ENCODE assay signal across 9 mouse cellular contexts in the genomic region with DNA sequence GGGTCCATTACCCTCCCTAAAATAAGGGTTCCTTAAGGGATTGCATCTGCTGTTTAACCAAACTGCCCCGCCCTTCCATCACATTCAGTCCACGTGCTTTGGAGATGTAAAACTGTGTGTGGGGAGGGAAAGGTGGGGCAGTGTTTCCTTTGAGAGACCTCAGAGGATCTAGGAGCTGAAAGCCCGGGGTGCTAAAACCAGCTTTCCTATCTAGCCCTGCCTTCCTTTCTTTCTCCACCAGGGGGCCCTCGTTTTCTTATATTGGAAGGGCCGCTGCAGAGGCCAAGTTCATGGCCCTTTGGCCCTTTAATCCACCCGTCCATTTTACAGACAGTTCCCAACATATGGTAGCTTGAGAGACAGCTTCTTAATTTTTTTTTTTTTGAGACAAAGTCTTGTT. TPM values are rescaled to one million over a fixed set of nuclear protein-coding genes. Genes with fewer than 3 reads are reported as not detected.
DNase-seq lines count a peak whose midpoint lies in the region; ATAC-seq and TF ChIP-seq lines count a peak whose summit lies in the region.
"Had no signal": no experiment of that assay in that cellular context is flagged by ENCODE, and none has a peak within 500 bp of the region (broad histone marks: within the 10 kb centered on the region; RNA-seq: fewer than 3 reads in every experiment).

No protein-coding gene starts in this region.

- H3K36me3 ChIP-seq in liver, embryonic 12.5 days = no peaks in the 10 kb centered on the region
- H3K36me3 ChIP-seq in embryonic facial prominence, embryonic 11.5 days (replicated peaks; ENCODE audit: control insufficient read depth, insufficient read depth, low read depth, low read length) = no peaks in the 10 kb centered on the region

- peaks cover 49% of the 10 kb centered on the region for H3K27me3 ChIP-seq in liver, embryonic 12.5 days (replicated peaks)
- peaks cover 2% of the 10 kb centered on the region; the same call in 1 of the 2 replicates for H3K27me3 ChIP-seq in embryonic facial prominence, embryonic 11.5 days (ENCODE audit: control insufficient read depth, insufficient read depth, low read length)

- H3K4me3 ChIP-seq in liver, embryonic 12.5 days = no peak overlapping the region
- no peak overlapping the region for H3K4me3 ChIP-seq in embryonic facial prominence, embryonic 11.5 days (ENCODE audit: low read depth, low read length)
- no peak overlapping the region for H3K4me3 ChIP-seq in lung, adult 2 months (replicated peaks; ENCODE audit: extremely low read depth, low read depth, low read length)
- H3K4me3 ChIP-seq: erythroblast, embryonic 14.5 days had no signal

- peaks cover 56% of the 10 kb centered on the region for H3K4me1 ChIP-seq in liver, embryonic 12.5 days
- H3K4me1 ChIP-seq in embryonic facial prominence, embryonic 11.5 days (ENCODE audit: control insufficient read depth, insufficient read depth, low read length) = peaks cover 9% of the 10 kb centered on the region
- peaks cover 7% of the 10 kb centered on the region for H3K4me1 ChIP-seq in lung, adult 2 months (ENCODE audit: control insufficient read depth, insufficient read depth, low read length)

- TF ChIP-seq CTCF in lung, adult 2 months (IDR thresholded peaks at IDR 0.05; ENCODE audit: insufficient read depth, low read length) = peak; percentile 52

- no peak for TF ChIP-seq POLR2A in lung, adult 2 months (IDR thresholded peaks at IDR 0.05; ENCODE audit: borderline replicate concordance, extremely low read depth, low read depth, low read length)

- no peak for ATAC-seq in liver, embryonic 12.5 days
- no peak for ATAC-seq in embryonic facial prominence, embryonic 11.5 days (replicated peaks; ENCODE audit: insufficient number of reproducible peaks, low FRiP score, low TSS enrichment, low read depth)
- peak; percentile 50 for ATAC-seq in inflammation-experienced regulatory T-cells, adult 6 months

- no peak overlapping the region for H3K4me2 ChIP-seq in liver, embryonic 12.5 days
- no peak overlapping the region for H3K4me2 ChIP-seq in embryonic facial prominence, embryonic 11.5 days (ENCODE audit: low read depth, low read length)

- H3K9me3 ChIP-seq in liver, embryonic 12.5 days (replicated peaks) = no peaks in the 10 kb centered on the region
- H3K9me3 ChIP-seq in embryonic facial prominence, embryonic 11.5 days (replicated peaks; ENCODE audit: control insufficient read depth, low read length) = no peaks in the 10 kb centered on the region

- no peak overlapping the region for H3K9ac ChIP-seq in liver, embryonic 12.5 days
- no peak overlapping the region for H3K9ac ChIP-seq in embryonic facial prominence, embryonic 11.5 days (replicated peaks; ENCODE audit: low read length)

- H3K27ac ChIP-seq in liver, embryonic 12.5 days = no peak overlapping the region
- no peak overlapping the region for H3K27ac ChIP-seq in embryonic facial prominence, embryonic 11.5 days (replicated peaks; ENCODE audit: low read depth, low read length)

- WGBS in liver, embryonic 12.5 days (ENCODE audit: insufficient replicate concordance) = under 1% methylated on average over 6 of the region's 6 CpGs
- WGBS in embryonic facial prominence, embryonic 11.5 days = 1% methylated on average over 6 of the region's 6 CpGs
- WGBS in lung, adult 2 months = 2% methylated on average over 6 of the region's 6 CpGs

- DNase-seq in liver = peak; percentile 85
- peak; percentile 89 for DNase-seq in adrenal gland, postnatal 10 days
- DNase-seq in embryonic facial prominence, embryonic 11.5 days (ENCODE audit: low spot score) = peak; percentile 86
- peak; percentile 76 for DNase-seq in lung, adult 2 months
- peak; percentile 92 for DNase-seq in retina, embryonic 14.5 days (ENCODE audit: low spot score)
- DNase-seq in urinary bladder, postnatal 14 days (ENCODE audit: low spot score) = peak; percentile 86

RNA-seq across cellular contexts. Expression of gene Arhgap23, which starts 7.2 kb away (rescaled TPM):
- 17.3 and 19.7 TPM in 2 replicates for polyA plus RNA-seq in liver, embryonic 12.5 days (2016; fragmentation: Nextera tagmentation; extraction: Ambion mirVana)
- 10 to 100 TPM; 30.9 to 32.3 TPM for total RNA-seq in adrenal gland, postnatal 10 days (2021)
- 3.1 and 4.2 TPM in 2 replicates for polyA plus RNA-seq in embryonic facial prominence, embryonic 11.5 days (2014; fragmentation: Nextera tagmentation; extraction: Ambion mirVana)
- polyA plus RNA-seq in inflammation-experienced regulatory T-cells, adult 6 months (2017; shearing (Covaris generic)) = not detected
- polyA plus RNA-seq in lung, adult 2 months (2012; rRNA removed) = 74.3 and 90.6 TPM in 2 replicates

RNA-seq across cellular contexts. Expression of gene Socs7, which starts 45.8 kb away (rescaled TPM):
- 1.9 and 2.1 TPM in 2 replicates for polyA plus RNA-seq in liver, embryonic 12.5 days (2016; fragmentation: Nextera tagmentation; extraction: Ambion mirVana)
- total RNA-seq in adrenal gland, postnatal 10 days (2021) = 10 to 100 TPM; 16.9 to 20.1 TPM
- 2.4 and 2.8 TPM in 2 replicates for polyA plus RNA-seq in embryonic facial prominence, embryonic 11.5 days (2014; fragmentation: Nextera tagmentation; extraction: Ambion mirVana)
- 1 to 10 TPM; 5.9 to 8.5 (median 7.9) TPM for polyA plus RNA-seq in inflammation-experienced regulatory T-cells, adult 6 months (2017; shearing (Covaris generic))
- polyA plus RNA-seq in lung, adult 2 months (2012; rRNA removed) = 9.8 and 11.3 TPM in 2 replicates

RNA-seq across cellular contexts. Expression of gene Gpr179, which starts 56.3 kb away (rescaled TPM):
- polyA plus RNA-seq in liver, embryonic 12.5 days (2016; fragmentation: Nextera tagmentation; extraction: Ambion mirVana) = 0.02 TPM in 1 of 2 replicates, not detected in the other
- total RNA-seq in adrenal gland, postnatal 10 days (2021) = 1 to 10 TPM; 3.0 to 3.4 TPM
- 0.01 and 0.04 TPM in 2 replicates for polyA plus RNA-seq in embryonic facial prominence, embryonic 11.5 days (2014; fragmentation: Nextera tagmentation; extraction: Ambion mirVana)
- under 1 TPM; 0.18 to 0.37 (median 0.27) TPM for polyA plus RNA-seq in inflammation-experienced regulatory T-cells, adult 6 months (2017; shearing (Covaris generic))
- polyA plus RNA-seq in lung, adult 2 months (2012; rRNA removed) = 0.23 and 0.24 TPM in 2 replicates
- polyA plus RNA-seq: erythroblast, embryonic 14.5 days had no signal
